Mouse (Mus musculus): ENCODE results near the gene Mapkapk3. TPM values are rescaled to one million over a fixed set of nuclear protein-coding genes. Genes with fewer than 3 reads are reported as not detected.

Mapkapk3 gene
- polyA plus RNA-seq, 1 experiment: 28.0 TPM

- WGBS: 2% methylated on average over 14 of the region's 14 CpGs
- Histone ChIP-seq H3K36me3 (ENCODE audit: control insufficient read depth, insufficient read depth, low read length) (no peaks in the 10 kb centered on the region), H3K27ac (ENCODE audit: insufficient read depth, low read length) (peak overlapping the region; percentile 55), H3K4me1 (ENCODE audit: control insufficient read depth, insufficient read depth, insufficient read length) (0 out of 2 replicates have a peak, but pooled peaks cover 3% of the 10 kb centered on the region), H3K27me3 (ENCODE audit: control insufficient read depth, insufficient read depth, low read length) (no peaks in the 10 kb centered on the region), H3K4me3 (ENCODE audit: extremely low read depth, insufficient read depth, insufficient read length) (peak overlapping the region; percentile 78; the same call in 1 of the 2 replicates)
- TF ChIP-seq POLR2A (IDR thresholded peaks at IDR 0.05; ENCODE audit: low read depth, low read length) (no peak), CTCF (IDR thresholded peaks at IDR 0.05; ENCODE audit: extremely low read depth, insufficient read depth, insufficient read length, insufficient replicate concordance) (no peak)
- DNase-seq (ENCODE audit: low read depth in 1 of 2, low spot score in 2 of 2): no peak
Measured at GRCm38 (mm10) chr9:107296041-107296440, 6.4 kb upstream of the Mapkapk3 start.

DNA sequence AAGGTAGTCTGAATTCAATTTTAAA is 6.2 kb upstream of the Mapkapk3 start, which contains the start of gene Cish:
TSS of gene Cish (plus strand) at position 11 of the 25 bp plus-strand sequence.
- 0 out of 2 replicates have a peak, but pooled peaks cover 3% of the 10 kb centered on the region for H3K4me1 ChIP-seq (ENCODE audit: control insufficient read depth, insufficient read depth, insufficient read length)
- H3K27me3 ChIP-seq (ENCODE audit: control insufficient read depth, insufficient read depth, low read length): no peaks in the 10 kb centered on the region
- H3K4me3 ChIP-seq (ENCODE audit: extremely low read depth, insufficient read depth, insufficient read length): peak within 1 kb of the TSS; percentile 78

GRCm38 (mm10) chr9:107295616-107296015 is 5.9 kb upstream of the Mapkapk3 start:
- H3K27me3 ChIP-seq (ENCODE audit: control insufficient read depth, insufficient read depth, low read length): no peaks in the 10 kb centered on the region
- no peak overlapping the region for H3K27ac ChIP-seq (ENCODE audit: insufficient read depth, low read length)
- H3K4me1 ChIP-seq (ENCODE audit: control insufficient read depth, insufficient read depth, insufficient read length): 0 out of 2 replicates have a peak, but pooled peaks cover 3% of the 10 kb centered on the region
- no peaks in the 10 kb centered on the region for H3K36me3 ChIP-seq (ENCODE audit: control insufficient read depth, insufficient read depth, low read length)
- no peak for DNase-seq (ENCODE audit: low read depth in 1 of 2, low spot score in 2 of 2)
- 46% methylated on average over 4 of the region's 4 CpGs for WGBS
- no peak for TF ChIP-seq POLR2A (IDR thresholded peaks at IDR 0.05; ENCODE audit: low read depth, low read length)
- no peak for TF ChIP-seq CTCF (IDR thresholded peaks at IDR 0.05; ENCODE audit: extremely low read depth, insufficient read depth, insufficient read length, insufficient replicate concordance)
- no peak overlapping the region for H3K4me3 ChIP-seq (ENCODE audit: extremely low read depth, insufficient read depth, insufficient read length)

More for the DNA sequence above, 6.2 kb upstream of the Mapkapk3 start, which contains the start of gene Cish:
- peak within 1 kb of the TSS; percentile 55 for H3K27ac ChIP-seq (ENCODE audit: insufficient read depth, low read length)
- no peak for DNase-seq (ENCODE audit: low read depth in 1 of 2, low spot score in 2 of 2)
- no peak for TF ChIP-seq CTCF (IDR thresholded peaks at IDR 0.05; ENCODE audit: extremely low read depth, insufficient read depth, insufficient read length, insufficient replicate concordance)
- no peak for TF ChIP-seq POLR2A (IDR thresholded peaks at IDR 0.05; ENCODE audit: low read depth, low read length)
- no peaks in the 10 kb centered on the region for H3K36me3 ChIP-seq (ENCODE audit: control insufficient read depth, insufficient read depth, low read length)

- Histone ChIP-seq H3K27me3 (ENCODE audit: control insufficient read depth, insufficient read depth, low read length) (no peaks in the 10 kb centered on the region), H3K36me3 (ENCODE audit: control insufficient read depth, insufficient read depth, low read length) (no peaks in the 10 kb centered on the region), H3K27ac (ENCODE audit: insufficient read depth, low read length) (no peak overlapping the region), H3K4me3 (ENCODE audit: extremely low read depth, insufficient read depth, insufficient read length) (no peak overlapping the region), H3K4me1 (ENCODE audit: control insufficient read depth, insufficient read depth, insufficient read length) (0 out of 2 replicates have a peak, but pooled peaks cover 3% of the 10 kb centered on the region)
- TF ChIP-seq POLR2A (IDR thresholded peaks at IDR 0.05; ENCODE audit: low read depth, low read length) (no peak), CTCF (IDR thresholded peaks at IDR 0.05; ENCODE audit: extremely low read depth, insufficient read depth, insufficient read length, insufficient replicate concordance) (peak; percentile 73; the same call in 1 of the 2 replicates)
- DNase-seq (ENCODE audit: low read depth in 1 of 2, low spot score in 2 of 2): peak; percentile 36 to 81
- 5% methylated on average over 6 of the region's 6 CpGs for WGBS
Measured at GRCm38 (mm10) chr9:107294249-107294648, 4.6 kb upstream of the Mapkapk3 start.

- H3K36me3 ChIP-seq (ENCODE audit: control insufficient read depth, insufficient read depth, low read length): peaks cover 2% of the 10 kb centered on the region; the same call in 1 of the 2 replicates
- WGBS: 33% methylated on average over 10 of the region's 10 CpGs
- TF ChIP-seq POLR2A (IDR thresholded peaks at IDR 0.05; ENCODE audit: low read depth, low read length): no peak
- peak; percentile 98 for TF ChIP-seq CTCF (IDR thresholded peaks at IDR 0.05; ENCODE audit: extremely low read depth, insufficient read depth, insufficient read length, insufficient replicate concordance)
- no peaks in the 10 kb centered on the region for H3K27me3 ChIP-seq (ENCODE audit: control insufficient read depth, insufficient read depth, low read length)
- H3K4me1 ChIP-seq (ENCODE audit: control insufficient read depth, insufficient read depth, insufficient read length): peaks cover under 1% of the 10 kb centered on the region; the same call in 1 of the 2 replicates
- no peak overlapping the region for H3K4me3 ChIP-seq (ENCODE audit: extremely low read depth, insufficient read depth, insufficient read length)
- no peak overlapping the region for H3K27ac ChIP-seq (ENCODE audit: insufficient read depth, low read length)
- DNase-seq (ENCODE audit: low read depth in 1 of 2, low spot score in 2 of 2): peak; percentile 45 to 82
Measured at GRCm38 (mm10) chr9:107290897-107291296, 1.2 kb upstream of the Mapkapk3 start.

GRCm38 (mm10) chr9:107288711-107289110 is 966 bp downstream of the Mapkapk3 start:
- 16% methylated on average over 8 of the region's 8 CpGs for WGBS
- peaks cover 2% of the 10 kb centered on the region; the same call in 1 of the 2 replicates for H3K4me1 ChIP-seq (ENCODE audit: control insufficient read depth, insufficient read depth, insufficient read length)

GRCm38 (mm10) chr9:107288105-107288650 is 1.5 kb downstream of the Mapkapk3 start:
- Histone ChIP-seq H3K4me3 (ENCODE audit: extremely low read depth, insufficient read depth, insufficient read length) (peak overlapping the region; percentile 14; the same call in 1 of the 2 replicates), H3K36me3 (ENCODE audit: control insufficient read depth, insufficient read depth, low read length) (peaks cover 2% of the 10 kb centered on the region; the same call in 1 of the 2 replicates), H3K27me3 (ENCODE audit: control insufficient read depth, insufficient read depth, low read length) (no peaks in the 10 kb centered on the region), H3K4me1 (ENCODE audit: control insufficient read depth, insufficient read depth, insufficient read length) (peaks cover 2% of the 10 kb centered on the region; the same call in 1 of the 2 replicates), H3K27ac (ENCODE audit: insufficient read depth, low read length) (peak overlapping the region; percentile 38; the same call in 1 of the 2 replicates)
- WGBS: 82% methylated on average over 14 of the region's 14 CpGs
- TF ChIP-seq CTCF (IDR thresholded peaks at IDR 0.05; ENCODE audit: extremely low read depth, insufficient read depth, insufficient read length, insufficient replicate concordance): no peak
- TF ChIP-seq POLR2A (IDR thresholded peaks at IDR 0.05; ENCODE audit: low read depth, low read length): no peak
- DNase-seq (ENCODE audit: low read depth in 1 of 2, low spot score in 2 of 2): no peak

More at GRCm38 (mm10) chr9:107288711-107289110, 966 bp downstream of the Mapkapk3 start:
- Histone ChIP-seq H3K27ac (ENCODE audit: insufficient read depth, low read length) (peak overlapping the region; percentile 74), H3K36me3 (ENCODE audit: control insufficient read depth, insufficient read depth, low read length) (peaks cover 2% of the 10 kb centered on the region; the same call in 1 of the 2 replicates), H3K27me3 (ENCODE audit: control insufficient read depth, insufficient read depth, low read length) (no peaks in the 10 kb centered on the region), H3K4me3 (ENCODE audit: extremely low read depth, insufficient read depth, insufficient read length) (peak overlapping the region; percentile 69)
- no peak for TF ChIP-seq POLR2A (IDR thresholded peaks at IDR 0.05; ENCODE audit: low read depth, low read length)
- no peak for TF ChIP-seq CTCF (IDR thresholded peaks at IDR 0.05; ENCODE audit: extremely low read depth, insufficient read depth, insufficient read length, insufficient replicate concordance)
- DNase-seq (ENCODE audit: low read depth in 1 of 2, low spot score in 2 of 2): peak; percentile 60 to 81

Data from spleen, adult 2 months (tissue).